Mouse (Mus musculus) lung, adult 2 months (tissue): Measurements from ENCODE around the gene Saysd1. TPM values are rescaled to one million over a fixed set of nuclear protein-coding genes. Genes with fewer than 3 reads are reported as not detected.

Experiments used
- DNase-seq: peaks from one replicate; pipeline ENCODE4 v3.0.0; 2022
- H3K4me1 ChIP-seq: fragments of 200-500 bp; 2 replicates; pipeline ENCODE4 v1.6.1; 2011; ENCODE audit warnings: low read length; ENCODE audit not compliant: control insufficient read depth, insufficient read depth
- H3K4me3 ChIP-seq: fragments of 200-500 bp; replicated peaks from 2 replicates; pipeline ENCODE3; 2011; ENCODE audit warnings: low read depth, mild to moderate bottlenecking, control low read depth, low read length; ENCODE audit errors: extremely low read depth
- CTCF ChIP-seq: fragments of 200-500 bp; IDR thresholded peaks from 2 replicates; pipeline ENCODE4 v1.5.1; 2011; ENCODE audit warnings: mild to moderate bottlenecking, low read length, control low read depth; ENCODE audit not compliant: insufficient read depth
- POLR2A ChIP-seq: fragments of 200-500 bp; IDR thresholded peaks from 2 replicates; pipeline ENCODE4 v1.6.1; 2011; ENCODE audit warnings: low read depth, mild to moderate bottlenecking, control low read depth, low read length, borderline replicate concordance; ENCODE audit errors: extremely low read depth
- WGBS: fragments of 180-500 bp; shearing (Covaris S2); methylation state at CpG from one replicate; pipeline ENCODE4 v1.1.7; 2018; 5-methylcytosine and 5-hydroxymethylcytosine counted together
- polyA plus RNA-seq: library from polyadenylated mRNA; depleted of rRNA; stranded (reverse); fragments of >200 nt; gene quantifications from 2 replicates; pipeline ENCODE4 v1.2.3, GENCODE M21; 2012

Saysd1 gene
- polyA plus RNA-seq, 1 experiment: 9.9 TPM

DNA sequence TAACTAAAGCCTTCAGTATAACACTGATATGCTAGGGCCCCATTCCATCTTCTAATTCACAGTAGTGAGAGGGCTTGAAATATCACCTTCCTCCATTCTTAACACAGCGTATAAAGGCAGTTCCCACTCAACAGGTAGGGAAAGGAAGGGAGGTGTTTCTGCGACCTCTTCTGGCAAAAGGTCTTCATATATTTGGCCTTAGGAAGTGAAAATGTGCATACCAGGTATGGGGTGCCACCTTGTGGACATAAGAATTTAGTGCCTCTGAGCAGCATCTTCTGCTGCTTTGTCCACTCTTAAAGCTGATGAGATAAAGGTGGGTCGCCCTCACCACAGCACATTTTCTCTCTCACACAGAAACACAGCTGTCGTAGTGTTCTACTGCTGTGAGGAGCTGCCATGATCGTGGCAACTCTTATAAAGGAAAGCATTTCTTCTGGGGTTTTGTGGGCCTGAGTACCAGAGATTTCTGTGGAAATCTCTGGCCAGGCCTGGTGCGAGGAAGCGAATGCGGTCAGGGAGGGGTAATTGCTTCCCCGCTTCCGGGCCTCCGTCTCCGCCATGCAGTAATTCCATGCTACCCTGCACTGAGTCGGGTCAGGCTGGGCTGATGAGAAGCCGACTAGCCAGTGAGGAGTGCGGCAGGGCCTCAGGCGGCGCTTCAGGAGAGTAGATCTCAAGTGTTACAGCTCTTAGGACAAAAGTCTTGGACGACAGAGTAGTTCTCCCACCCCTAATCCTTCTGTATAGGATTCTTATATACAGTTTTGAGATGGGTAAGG, 70.8 kb downstream of the Saysd1 start:
- DNase-seq: peak; percentile 33
- TF ChIP-seq POLR2A: no peak
- TF ChIP-seq CTCF: peak; percentile 31
- H3K4me3 ChIP-seq: no peak overlapping the region
- WGBS: 45% methylated on average over 18 of the region's 18 CpGs
- no peaks in the 10 kb centered on the region for H3K4me1 ChIP-seq

- no peak for TF ChIP-seq CTCF
- TF ChIP-seq POLR2A: no peak
- Histone ChIP-seq H3K4me1 (no peaks in the 10 kb centered on the region), H3K4me3 (no peak overlapping the region)
- no peak for DNase-seq
Measured at GRCm38 (mm10) chr14:20064771-20065170, 73.6 kb downstream of the Saysd1 start.

GRCm38 (mm10) chr14:20048481-20048835, 89.9 kb downstream of the Saysd1 start:
- WGBS: 62% methylated on average over 2 of the region's 2 CpGs
- Histone ChIP-seq H3K4me1 (no peaks in the 10 kb centered on the region), H3K4me3 (no peak overlapping the region)
- TF ChIP-seq CTCF (no peak), POLR2A (no peak)
- no peak for DNase-seq

DNA sequence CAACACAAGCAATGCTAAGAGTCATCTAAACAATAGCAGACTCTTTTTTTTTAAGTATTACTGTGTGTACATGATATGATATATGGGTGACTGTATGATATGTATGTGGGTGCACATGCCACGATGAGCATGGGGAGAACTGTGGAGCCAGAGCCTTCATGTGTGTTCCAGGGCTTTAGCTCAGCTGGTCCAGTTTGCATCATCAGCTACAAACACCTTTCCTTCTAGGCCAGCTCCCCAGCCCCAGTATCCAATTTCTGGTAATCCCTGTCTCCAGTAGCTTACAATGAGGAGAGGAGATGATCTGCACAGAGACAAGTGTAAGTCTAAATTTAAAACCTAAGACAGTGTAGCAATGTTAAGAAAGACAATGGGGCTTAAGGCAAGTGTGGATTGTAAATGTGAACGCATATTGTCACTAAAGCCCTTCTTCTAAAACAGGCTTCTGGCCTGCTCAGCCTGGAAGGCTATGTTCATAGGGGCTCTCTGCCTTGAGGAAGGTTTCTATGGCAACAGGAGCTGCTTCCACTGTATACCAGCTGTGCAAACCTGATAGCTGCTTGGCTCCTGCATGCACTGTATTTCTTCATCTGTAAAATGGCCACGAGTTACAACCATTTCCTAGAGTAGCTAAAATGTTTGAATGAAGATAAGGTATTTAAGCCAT, 90.4 kb downstream of the Saysd1 start:
- Histone ChIP-seq H3K4me1 (no peaks in the 10 kb centered on the region), H3K4me3 (no peak overlapping the region)
- no peak for DNase-seq
- TF ChIP-seq CTCF (no peak), POLR2A (no peak)
- 62% methylated on average over 3 of the region's 3 CpGs for WGBS

GRCm38 (mm10) chr14:20047291-20047690, 91.0 kb downstream of the Saysd1 start:
- DNase-seq: no peak
- 57% methylated on average over 2 of the region's 2 CpGs for WGBS
- no peak for TF ChIP-seq CTCF
- TF ChIP-seq POLR2A: no peak

GRCm38 (mm10) chr14:20044036-20044435, 94.3 kb downstream of the Saysd1 start:
- TF ChIP-seq POLR2A (no peak), CTCF (no peak)
- no peaks in the 10 kb centered on the region for H3K4me1 ChIP-seq
- no peak for DNase-seq
- H3K4me3 ChIP-seq: no peak overlapping the region
- WGBS: 89% methylated on average over 1 of the region's 1 CpGs

More at GRCm38 (mm10) chr14:20047291-20047690, 91.0 kb downstream of the Saysd1 start:
- Histone ChIP-seq H3K4me3 (no peak overlapping the region), H3K4me1 (no peaks in the 10 kb centered on the region)

DNA sequence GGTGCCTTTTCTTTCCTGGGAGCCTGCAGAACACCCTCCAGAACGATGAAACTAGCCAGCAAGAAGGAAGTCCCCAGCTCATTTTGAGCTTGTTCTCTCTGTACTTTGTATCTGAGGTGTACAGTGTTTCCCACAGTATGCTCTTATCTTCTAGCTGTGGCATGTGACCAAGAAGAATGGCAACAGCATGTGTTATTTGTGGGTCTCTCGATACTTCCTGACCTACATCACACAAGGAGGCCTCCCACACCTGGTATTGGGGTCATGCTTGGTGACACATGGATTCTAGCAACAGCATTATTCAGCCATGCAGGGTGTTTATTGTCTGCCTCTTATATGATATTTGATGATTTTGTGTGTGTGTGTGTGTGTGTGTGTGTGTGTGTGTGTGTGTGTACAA, 96.5 kb downstream of the Saysd1 start:
- DNase-seq: no peak
- 48% methylated on average over 2 of the region's 2 CpGs for WGBS
- H3K4me3 ChIP-seq: no peak overlapping the region
- TF ChIP-seq POLR2A (no peak), CTCF (no peak)
- H3K4me1 ChIP-seq: no peaks in the 10 kb centered on the region

- no peak for TF ChIP-seq CTCF
- H3K4me1 ChIP-seq: no peaks in the 10 kb centered on the region
- WGBS: 84% methylated on average over 4 of the region's 4 CpGs
- H3K4me3 ChIP-seq: no peak overlapping the region
- no peak for DNase-seq
Measured at GRCm38 (mm10) chr14:20040976-20041375, 97.4 kb downstream of the Saysd1 start.

- WGBS: 83% methylated on average over 2 of the region's 2 CpGs
- DNase-seq: no peak
- no peaks in the 10 kb centered on the region for H3K4me1 ChIP-seq
- TF ChIP-seq POLR2A (no peak), CTCF (no peak)
- H3K4me3 ChIP-seq: no peak overlapping the region
Measured at GRCm38 (mm10) chr14:20039795-20040194, 98.5 kb downstream of the Saysd1 start.

GRCm38 (mm10) chr14:20032738-20033116, 105.6 kb downstream of the Saysd1 start:
- Histone ChIP-seq H3K4me1 (no peaks in the 10 kb centered on the region), H3K4me3 (no peak overlapping the region)
- TF ChIP-seq CTCF (no peak), POLR2A (no peak)
- DNase-seq: no peak
- WGBS: 51% methylated on average over 3 of the region's 3 CpGs
